Mouse (Mus musculus) embryo, embryonic 11 days (tissue): ENCODE measurements around the gene Rhoh.
A peak's percentile ranks its signal among the peaks of the same experiment; 100 is the strongest.

Experiments used
- DNase-seq: peaks from one replicate; pipeline ENCODE4 v3.0.0-alpha.2; 2015

Gene Rhoh

GRCm38 (mm10) chr5:65860281-65861000 is 572 bp upstream of the Rhoh start:
- DNase-seq: no peak

- DNase-seq: no peak
These were observed 1.4 kb downstream of the Rhoh start for GRCm38 (mm10) chr5:65862217-65862927.

GRCm38 (mm10) chr5:65863349-65863749 is 2.3 kb downstream of the Rhoh start:
- DNase-seq: no peak

GRCm38 (mm10) chr5:65864486-65864885 is 3.5 kb downstream of the Rhoh start:
- DNase-seq: no peak

- no peak for DNase-seq
These were observed 3.9 kb downstream of the Rhoh start for GRCm38 (mm10) chr5:65864946-65865345.

DNA sequence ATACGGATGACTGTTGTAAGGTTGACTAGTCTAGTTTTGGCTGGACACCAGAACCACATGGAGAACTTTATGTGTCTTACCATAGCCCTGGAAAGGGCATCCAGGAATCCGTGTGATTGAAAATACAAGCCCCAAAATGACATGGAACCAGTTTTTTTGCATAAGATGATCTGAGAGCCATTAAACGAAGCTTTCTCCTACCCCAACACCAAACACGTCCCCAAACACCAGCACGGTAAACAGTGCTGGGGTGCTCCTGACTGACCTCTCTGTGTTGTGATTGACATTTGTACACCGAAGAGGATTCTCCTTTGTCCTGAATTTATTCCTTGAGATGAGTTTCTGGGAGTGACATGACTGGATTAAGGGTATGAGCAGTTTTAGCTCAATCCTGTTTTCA is 5.6 kb downstream of the Rhoh start:
- no peak for DNase-seq

- no peak for DNase-seq
These were observed 6.5 kb downstream of the Rhoh start for GRCm38 (mm10) chr5:65867380-65868116.

GRCm38 (mm10) chr5:65868419-65868818 is 7.4 kb downstream of the Rhoh start:
- no peak for DNase-seq

GRCm38 (mm10) chr5:65869660-65870059 is 8.6 kb downstream of the Rhoh start:
- no peak for DNase-seq

GRCm38 (mm10) chr5:65871276-65871875 is 10.4 kb downstream of the Rhoh start:
- no peak for DNase-seq

DNA sequence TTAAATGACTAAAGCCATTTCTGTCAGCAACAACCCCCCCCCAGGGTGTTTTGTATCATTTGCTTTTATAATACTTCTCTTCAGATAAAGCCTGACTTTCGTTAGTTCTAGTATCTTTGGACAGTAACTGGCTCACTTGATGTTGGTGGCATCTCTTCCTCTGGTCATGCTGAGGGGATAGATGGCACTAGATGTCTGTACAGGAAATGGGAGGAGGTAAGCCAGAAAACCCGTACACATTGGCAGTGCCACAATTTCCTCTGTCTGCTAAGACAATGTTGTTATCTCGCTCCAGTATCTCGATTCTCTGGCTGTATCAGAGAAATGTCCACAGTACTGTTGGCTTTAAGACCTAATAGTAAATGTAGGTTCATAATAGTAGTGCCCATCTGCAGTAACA is 12.2 kb downstream of the Rhoh start:
- DNase-seq: no peak

- no peak for DNase-seq
These were observed 14.3 kb downstream of the Rhoh start for GRCm38 (mm10) chr5:65875269-65875668.

DNA sequence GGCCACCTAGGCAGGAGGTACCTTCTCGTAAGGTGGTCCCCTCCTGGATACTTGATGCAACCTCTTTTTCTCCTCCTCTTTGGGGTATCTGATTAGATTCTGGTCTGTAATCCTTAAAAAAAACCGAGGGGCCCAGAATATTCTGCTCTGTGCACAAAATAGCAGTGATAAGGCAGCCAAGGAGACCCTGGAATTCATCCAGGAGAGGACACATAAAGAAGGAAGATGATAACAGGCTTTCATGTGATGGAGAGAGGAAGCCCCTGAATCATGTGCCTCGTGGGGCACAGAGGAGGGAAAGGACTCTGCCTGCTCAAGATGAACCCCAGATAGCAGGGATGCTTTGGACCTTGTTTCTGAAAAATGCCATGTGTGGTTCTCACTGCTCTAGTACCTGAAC is 17.4 kb downstream of the Rhoh start:
- DNase-seq: no peak

- DNase-seq: no peak
These were observed 20.2 kb downstream of the Rhoh start for GRCm38 (mm10) chr5:65881254-65881653.

- no peak for DNase-seq
These were observed 21.6 kb downstream of the Rhoh start for GRCm38 (mm10) chr5:65882476-65883205.

GRCm38 (mm10) chr5:65883355-65883754 is 22.3 kb downstream of the Rhoh start:
- peak; percentile 29 for DNase-seq

GRCm38 (mm10) chr5:65885699-65886443 is 24.9 kb downstream of the Rhoh start:
- DNase-seq: no peak

DNA sequence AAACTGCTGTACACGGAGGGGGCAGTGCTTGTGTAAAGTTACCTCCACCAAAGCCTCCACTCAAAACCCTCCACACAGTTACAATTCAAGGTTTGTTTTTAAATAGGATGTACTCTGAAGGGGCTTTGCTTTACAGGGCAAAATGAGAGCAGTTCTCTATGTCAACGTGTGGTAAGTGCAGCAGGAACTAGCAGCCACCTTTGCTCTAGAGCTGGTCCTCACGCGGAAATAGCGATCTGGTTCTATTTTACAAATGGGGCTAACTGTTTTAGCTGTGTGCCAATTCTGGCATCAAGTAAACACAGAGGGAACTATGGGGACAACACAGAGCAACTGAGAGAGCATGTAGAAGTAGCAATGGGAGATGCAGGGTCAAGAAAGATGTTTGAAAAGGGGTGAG is 27.1 kb downstream of the Rhoh start:
- DNase-seq: no peak

DNA sequence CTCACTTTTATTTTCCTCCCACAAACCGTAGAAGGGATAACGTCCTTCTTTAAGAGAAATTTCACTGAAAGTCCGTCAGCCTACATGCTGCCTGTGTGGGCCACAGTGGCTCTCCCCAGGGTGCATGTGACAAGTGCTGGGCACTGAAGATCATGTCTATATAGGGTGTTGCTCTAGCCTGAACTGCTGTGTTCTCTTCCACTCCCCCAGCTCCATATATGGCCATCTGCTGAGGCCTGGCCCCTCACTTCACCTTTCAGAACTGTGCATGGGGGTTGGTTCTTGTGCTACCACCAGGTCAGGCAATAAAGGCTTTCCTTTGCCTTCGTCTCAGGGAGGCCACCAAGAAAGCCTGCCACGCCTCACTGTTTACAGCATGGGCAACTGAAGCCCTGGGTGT is 28.0 kb downstream of the Rhoh start:
- DNase-seq: no peak

GRCm38 (mm10) chr5:65891251-65891826 is 30.3 kb downstream of the Rhoh start:
- no peak for DNase-seq

- DNase-seq: no peak
These were observed 34.2 kb downstream of the Rhoh start for GRCm38 (mm10) chr5:65895121-65895692.
